Mouse (Mus musculus): Measurements from ENCODE around the gene Rpl3. TPM values are rescaled to one million over a fixed set of nuclear protein-coding genes. Genes with fewer than 3 reads are reported as not detected.

Gene Rpl3
- polyA plus RNA-seq, 1 experiment, result 298 TPM

DNA sequence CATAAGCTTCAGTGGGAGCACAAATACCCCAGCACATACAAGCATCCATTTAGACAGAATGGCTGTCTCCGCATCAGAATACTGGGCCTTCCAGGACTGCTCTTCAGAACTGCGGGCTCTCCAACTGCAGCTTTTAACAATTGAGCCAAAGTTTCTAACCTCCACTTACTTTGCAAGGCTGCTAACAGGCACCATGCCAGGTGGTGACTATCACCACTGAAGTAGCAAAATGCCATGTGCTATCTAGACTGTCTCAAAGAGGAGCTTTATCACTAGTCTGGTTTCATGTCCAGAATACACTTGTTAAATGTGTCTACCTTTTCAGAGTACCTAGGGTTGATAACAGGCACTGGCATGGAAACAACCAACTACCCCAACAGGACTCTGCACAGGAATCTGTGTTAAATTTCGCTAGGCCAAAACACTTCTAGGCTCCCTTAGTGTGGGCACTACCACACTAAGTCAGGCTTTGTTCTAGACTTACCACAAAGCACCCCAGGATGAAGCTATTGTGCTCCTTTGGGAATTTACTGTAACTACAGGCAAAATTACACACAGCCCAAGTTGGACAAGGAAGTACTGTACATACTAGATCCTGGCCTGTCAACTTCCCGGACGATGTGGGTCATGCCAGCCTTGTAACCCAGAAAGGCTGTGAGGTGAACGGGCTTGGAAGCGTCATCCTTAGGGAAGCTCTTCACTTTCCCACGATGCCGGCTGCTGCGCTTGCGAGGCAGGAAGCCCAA lies 9.7 kb downstream of the Rpl3 start:
- peaks cover 44% of the 10 kb centered on the region for H3K36me3 ChIP-seq (ENCODE audit: control insufficient read depth, insufficient read depth, low read length)
- H3K4me1 ChIP-seq (ENCODE audit: control insufficient read depth, insufficient read depth, insufficient read length, low read length), result peaks cover 7% of the 10 kb centered on the region; the same call in 1 of the 2 replicates
- WGBS, result 5% methylated on average over 11 of the region's 11 CpGs
- H3K27ac ChIP-seq (ENCODE audit: insufficient read depth, low read depth, low read length), result 0 out of 2 replicates have a peak overlapping the region, but pooled peaks have one; percentile 70
- no peaks in the 10 kb centered on the region for H3K27me3 ChIP-seq (ENCODE audit: control insufficient read depth, insufficient read depth, low read length)
- TF ChIP-seq POLR2A (IDR thresholded peaks at IDR 0.05; ENCODE audit: low read depth, low read length) (no peak), CTCF (IDR thresholded peaks at IDR 0.05; ENCODE audit: extremely low read depth, insufficient read length, insufficient replicate concordance, low read depth, low read length) (no peak)
- H3K4me3 ChIP-seq (ENCODE audit: low read depth, low read length), result peak overlapping the region; percentile 69

DNA sequence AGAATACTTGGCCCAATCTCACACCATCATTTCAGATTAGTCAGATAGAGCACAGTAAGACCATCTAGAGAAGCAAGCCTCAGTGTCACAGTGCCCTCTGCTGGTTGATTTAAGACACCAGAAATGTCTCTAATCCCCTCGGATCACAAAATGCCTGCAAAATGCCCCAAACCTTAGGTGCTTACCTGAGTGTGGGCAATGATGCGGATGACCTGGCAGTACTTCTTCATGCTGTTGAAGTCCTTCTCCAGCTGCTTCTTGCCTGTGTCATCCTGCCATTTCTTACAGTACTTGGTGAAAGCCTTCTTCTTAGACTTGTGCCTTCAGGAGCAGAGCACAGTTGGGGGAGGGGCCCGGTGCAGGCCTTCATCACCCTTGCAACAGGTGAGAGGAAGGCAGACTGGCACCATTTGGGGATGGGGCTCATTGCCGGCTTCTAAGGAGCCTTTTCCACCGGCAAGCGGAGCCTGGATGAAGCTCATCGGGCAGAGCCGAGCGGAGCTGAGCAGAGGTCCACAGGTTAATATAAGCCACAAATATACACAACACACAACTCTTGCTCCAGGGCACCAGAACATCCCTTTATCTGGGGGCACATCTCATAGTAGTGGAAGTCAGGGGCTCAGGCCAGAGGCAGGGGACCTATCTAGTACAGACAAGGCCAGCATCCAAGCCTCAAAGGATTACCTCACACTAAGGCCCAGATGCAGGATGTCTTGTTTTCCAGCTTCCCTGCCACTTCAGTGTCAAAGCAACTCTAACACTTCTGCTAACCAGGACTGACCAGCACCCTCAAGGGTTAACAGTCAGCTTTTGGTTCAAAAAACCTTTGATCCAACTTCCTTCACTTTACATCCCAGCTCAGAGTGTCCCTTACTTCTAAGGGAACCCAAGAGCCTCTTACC lies 10.7 kb downstream of the Rpl3 start:
- WGBS, result 33% methylated on average over 9 of the region's 9 CpGs
- Histone ChIP-seq H3K4me3 (ENCODE audit: low read depth, low read length) (peak overlapping the region; percentile 38), H3K4me1 (ENCODE audit: control insufficient read depth, insufficient read depth, insufficient read length, low read length) (peaks cover 7% of the 10 kb centered on the region; the same call in 1 of the 2 replicates), H3K36me3 (ENCODE audit: control insufficient read depth, insufficient read depth, low read length) (peaks cover 46% of the 10 kb centered on the region), H3K27ac (ENCODE audit: insufficient read depth, low read depth, low read length) (no peak overlapping the region), H3K27me3 (ENCODE audit: control insufficient read depth, insufficient read depth, low read length) (no peaks in the 10 kb centered on the region)
- TF ChIP-seq CTCF (IDR thresholded peaks at IDR 0.05; ENCODE audit: extremely low read depth, insufficient read length, insufficient replicate concordance, low read depth, low read length) (peak; percentile 34; the same call in 1 of the 2 replicates), POLR2A (IDR thresholded peaks at IDR 0.05; ENCODE audit: low read depth, low read length) (no peak)

DNA sequence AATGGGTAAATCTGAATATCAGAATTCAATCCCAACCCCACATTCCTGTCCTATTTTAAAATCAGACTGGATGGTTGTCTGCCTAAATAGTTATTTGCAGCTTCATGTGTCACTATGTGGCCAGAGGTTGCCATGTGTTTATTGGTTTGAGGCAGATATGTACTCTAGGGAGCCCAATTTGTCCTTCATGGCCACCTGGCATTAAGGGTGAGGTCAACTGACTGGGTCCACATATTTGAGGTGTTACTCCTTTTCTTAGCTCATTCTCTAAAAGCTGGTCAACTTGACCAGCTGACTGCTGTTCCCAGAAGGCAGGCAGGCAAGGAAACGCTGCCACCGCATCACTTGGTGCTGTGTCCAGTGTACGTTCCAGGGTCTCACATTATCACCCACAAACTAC lies 11.7 kb downstream of the Rpl3 start:
- WGBS, result 69% methylated on average over 3 of the region's 3 CpGs
- peaks cover 7% of the 10 kb centered on the region; the same call in 1 of the 2 replicates for H3K4me1 ChIP-seq (ENCODE audit: control insufficient read depth, insufficient read depth, insufficient read length, low read length)
- H3K4me3 ChIP-seq (ENCODE audit: low read depth, low read length), result no peak overlapping the region
- H3K27me3 ChIP-seq (ENCODE audit: control insufficient read depth, insufficient read depth, low read length), result no peaks in the 10 kb centered on the region
- no peak overlapping the region for H3K27ac ChIP-seq (ENCODE audit: insufficient read depth, low read depth, low read length)
- H3K36me3 ChIP-seq (ENCODE audit: control insufficient read depth, insufficient read depth, low read length), result peaks cover 46% of the 10 kb centered on the region
- TF ChIP-seq POLR2A (IDR thresholded peaks at IDR 0.05; ENCODE audit: low read depth, low read length) (no peak), CTCF (IDR thresholded peaks at IDR 0.05; ENCODE audit: extremely low read depth, insufficient read length, insufficient replicate concordance, low read depth, low read length) (no peak)

DNA sequence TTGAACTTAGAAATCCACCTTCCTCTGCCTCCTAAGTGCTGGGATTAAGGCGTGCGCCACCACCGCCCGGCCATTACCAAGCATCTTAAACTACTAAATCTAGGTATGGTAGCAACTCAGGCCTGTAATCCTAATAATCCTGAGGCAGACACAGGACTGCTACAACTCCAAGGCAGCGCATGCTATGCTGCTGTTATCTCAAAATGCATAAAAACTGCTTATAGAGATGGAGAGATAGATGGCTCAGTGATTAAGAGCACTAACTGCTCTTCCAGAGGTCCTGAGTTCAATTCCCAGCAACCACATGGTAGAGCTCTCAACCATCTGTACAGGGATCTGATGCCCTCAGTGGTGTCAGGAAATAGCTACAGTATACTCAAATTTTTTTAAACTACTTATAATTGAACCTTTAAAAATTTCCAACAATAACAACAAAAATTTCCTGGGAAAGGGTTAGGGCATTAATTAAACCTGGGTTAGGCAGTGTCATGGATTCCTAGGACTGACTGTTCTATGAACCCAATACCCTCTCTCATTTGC lies 12.5 kb downstream of the Rpl3 start:
- H3K27me3 ChIP-seq (ENCODE audit: control insufficient read depth, insufficient read depth, low read length), result no peaks in the 10 kb centered on the region
- H3K27ac ChIP-seq (ENCODE audit: insufficient read depth, low read depth, low read length), result no peak overlapping the region
- H3K4me1 ChIP-seq (ENCODE audit: control insufficient read depth, insufficient read depth, insufficient read length, low read length), result peaks cover 13% of the 10 kb centered on the region
- 90% methylated on average over 5 of the region's 5 CpGs for WGBS
- peaks cover 46% of the 10 kb centered on the region for H3K36me3 ChIP-seq (ENCODE audit: control insufficient read depth, insufficient read depth, low read length)
- H3K4me3 ChIP-seq (ENCODE audit: low read depth, low read length), result no peak overlapping the region
- TF ChIP-seq POLR2A (IDR thresholded peaks at IDR 0.05; ENCODE audit: low read depth, low read length) (no peak), CTCF (IDR thresholded peaks at IDR 0.05; ENCODE audit: extremely low read depth, insufficient read length, insufficient replicate concordance, low read depth, low read length) (no peak)

DNA sequence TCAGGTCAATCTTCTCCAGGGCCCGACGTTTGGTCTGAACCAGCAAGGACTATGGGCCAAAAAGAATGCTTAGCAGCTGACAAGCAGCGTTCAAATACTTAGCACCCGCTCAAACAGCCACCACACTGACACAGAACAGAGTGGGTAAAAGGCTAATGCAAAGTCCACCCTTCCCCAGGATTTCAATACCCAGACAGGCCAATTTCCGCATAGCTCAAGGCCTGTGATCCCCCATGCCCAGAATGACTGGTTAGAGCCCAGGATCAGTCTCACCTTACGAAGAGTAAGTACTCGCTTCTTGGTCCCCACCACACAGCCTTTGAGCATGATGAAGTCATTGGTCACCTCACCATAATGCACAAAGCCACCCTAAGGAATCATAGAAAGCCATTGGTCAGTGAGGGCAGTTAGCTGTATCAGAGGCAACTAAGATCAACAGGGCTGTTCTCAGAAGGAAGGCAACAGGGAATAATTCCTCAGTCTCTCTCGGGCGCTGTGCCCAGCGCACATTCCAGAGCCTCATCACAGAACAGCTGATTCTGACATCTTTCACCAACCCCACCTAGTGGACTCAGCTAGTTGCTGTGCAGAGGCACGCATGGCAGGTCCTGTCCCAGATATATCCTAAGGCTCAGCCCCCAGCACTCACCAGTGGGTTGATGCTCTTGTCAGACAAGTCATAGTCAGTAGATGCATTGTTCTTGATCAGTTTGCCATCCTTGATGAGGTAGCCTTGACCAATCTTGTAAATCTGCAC lies 13.4 kb downstream of the Rpl3 start:
- Histone ChIP-seq H3K4me3 (ENCODE audit: low read depth, low read length) (no peak overlapping the region), H3K4me1 (ENCODE audit: control insufficient read depth, insufficient read depth, insufficient read length, low read length) (peaks cover 13% of the 10 kb centered on the region), H3K36me3 (ENCODE audit: control insufficient read depth, insufficient read depth, low read length) (peaks cover 46% of the 10 kb centered on the region), H3K27me3 (ENCODE audit: control insufficient read depth, insufficient read depth, low read length) (no peaks in the 10 kb centered on the region), H3K27ac (ENCODE audit: insufficient read depth, low read depth, low read length) (no peak overlapping the region)
- 71% methylated on average over 11 of the region's 11 CpGs for WGBS
- TF ChIP-seq POLR2A (IDR thresholded peaks at IDR 0.05; ENCODE audit: low read depth, low read length) (no peak), CTCF (IDR thresholded peaks at IDR 0.05; ENCODE audit: extremely low read depth, insufficient read length, insufficient replicate concordance, low read depth, low read length) (0 out of 2 replicates have a peak, but pooled peaks have one; percentile 14)

GRCm38 (mm10) chr15:80076338-80077136 lies 15.1 kb downstream of the Rpl3 start:
- Histone ChIP-seq H3K4me1 (ENCODE audit: control insufficient read depth, insufficient read depth, insufficient read length, low read length) (peaks cover 18% of the 10 kb centered on the region), H3K4me3 (ENCODE audit: low read depth, low read length) (no peak overlapping the region), H3K36me3 (ENCODE audit: control insufficient read depth, insufficient read depth, low read length) (peaks cover 40% of the 10 kb centered on the region), H3K27me3 (ENCODE audit: control insufficient read depth, insufficient read depth, low read length) (no peaks in the 10 kb centered on the region), H3K27ac (ENCODE audit: insufficient read depth, low read depth, low read length) (no peak overlapping the region)
- TF ChIP-seq CTCF (IDR thresholded peaks at IDR 0.05; ENCODE audit: extremely low read depth, insufficient read length, insufficient replicate concordance, low read depth, low read length), result peak; percentile 80; the same call in 1 of the 2 replicates
- TF ChIP-seq POLR2A (IDR thresholded peaks at IDR 0.05; ENCODE audit: low read depth, low read length), result no peak
- WGBS, result 9% methylated on average over 2 of the region's 2 CpGs

Measured in small intestine, adult 2 months (tissue).